Mouse (Mus musculus) lung, adult 18-20 months (tissue): ENCODE results near the gene Slc25a39.
"Not testable (repeated sequence)": the region's sequence is repeated elsewhere in the genome, so short reads cannot be mapped to it uniquely, and the experiment has no call there.

Experiments used
- DNase-seq, 2 experiments: peaks; one replicate each; pipeline ENCODE4 v3.0.0; 2022; ENCODE audit warnings: mixed read lengths in 2 of 2

Slc25a39 gene

GRCm38 (mm10) chr11:102410345-102410744 lies 2.6 kb upstream of the Slc25a39 start:
- not testable (repeated sequence) for DNase-seq

GRCm38 (mm10) chr11:102409795-102410330 lies 2.1 kb upstream of the Slc25a39 start:
- DNase-seq, result no peak

GRCm38 (mm10) chr11:102408888-102409794 lies 1.4 kb upstream of the Slc25a39 start:
- DNase-seq, result no peak

GRCm38 (mm10) chr11:102408344-102408876 lies 664 bp upstream of the Slc25a39 start:
- peak; percentile 98 to 99 for DNase-seq

- peak; percentile 88 to 91 for DNase-seq
These were observed 579 bp downstream of the Slc25a39 start for GRCm38 (mm10) chr11:102406900-102407833.

GRCm38 (mm10) chr11:102406401-102406800 lies 1.3 kb downstream of the Slc25a39 start:
- DNase-seq, result no peak

GRCm38 (mm10) chr11:102405544-102406285 lies 2.0 kb downstream of the Slc25a39 start:
- DNase-seq, result no peak

- DNase-seq, result peak in 1 of 2 experiments; percentile 44
These were observed 3.4 kb downstream of the Slc25a39 start for GRCm38 (mm10) chr11:102404161-102405010.

GRCm38 (mm10) chr11:102403657-102404056 lies 4.1 kb downstream of the Slc25a39 start:
- DNase-seq, result no peak

GRCm38 (mm10) chr11:102401898-102402500 lies 5.7 kb downstream of the Slc25a39 start:
- DNase-seq, result no peak

- no peak for DNase-seq
These were observed 7.1 kb downstream of the Slc25a39 start for GRCm38 (mm10) chr11:102400513-102401084.

GRCm38 (mm10) chr11:102399610-102400072 lies 8.1 kb downstream of the Slc25a39 start:
- no peak for DNase-seq

GRCm38 (mm10) chr11:102399107-102399506 lies 8.6 kb downstream of the Slc25a39 start:
- no peak for DNase-seq

- DNase-seq, result peak in 1 of 2 experiments; percentile 30
These were observed 9.5 kb downstream of the Slc25a39 start for GRCm38 (mm10) chr11:102398007-102398825.

GRCm38 (mm10) chr11:102396671-102397141 lies 11.0 kb downstream of the Slc25a39 start:
- no peak for DNase-seq

GRCm38 (mm10) chr11:102396263-102396662 lies 11.5 kb downstream of the Slc25a39 start:
- DNase-seq, result no peak

- no peak for DNase-seq
These were observed 12.5 kb downstream of the Slc25a39 start for GRCm38 (mm10) chr11:102395250-102395649.

- DNase-seq, result no peak
These were observed 13.2 kb downstream of the Slc25a39 start for GRCm38 (mm10) chr11:102394421-102395124.
